Mouse (Mus musculus): Measurements from ENCODE around the gene Vsig4.

DNA sequence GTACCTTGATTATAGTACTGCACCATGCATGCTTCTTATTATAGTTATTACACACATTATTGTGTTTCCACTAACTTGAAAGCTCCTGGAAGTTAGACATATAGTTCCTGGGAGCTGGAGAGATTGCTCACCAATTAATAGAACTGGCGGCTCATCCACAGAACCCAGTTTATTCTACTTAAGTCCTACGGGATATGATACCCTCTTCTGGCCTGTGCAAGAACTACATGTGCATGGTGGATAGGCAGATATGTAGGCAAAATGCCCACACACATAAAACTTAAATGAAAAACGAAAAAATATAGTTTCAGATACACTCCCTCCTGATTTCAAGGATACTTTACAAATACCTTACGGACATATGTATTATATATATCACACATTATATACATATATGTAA is 36.5 kb upstream of the Vsig4 start:
- TF ChIP-seq CTCF (IDR thresholded peaks at IDR 0.05; ENCODE audit: control insufficient read depth, insufficient read depth, insufficient read length) (no peak), USF1 (IDR thresholded peaks at IDR 0.05; ENCODE audit: low read depth) (no peak), MYOG (IDR thresholded peaks at IDR 0.05; ENCODE audit: control insufficient read depth, extremely low read depth, insufficient read length) (no peak), MAX (IDR thresholded peaks at IDR 0.05) (no peak), CEBPB (IDR thresholded peaks at IDR 0.05; ENCODE audit: low read depth) (no peak), MYOD1 (IDR thresholded peaks at IDR 0.05; ENCODE audit: control insufficient read depth, insufficient read length, low read depth) (no peak)
